Mouse (Mus musculus) ES-Bruce4 (cell line): ENCODE results near the gene AA467197.

ENCODE experiments used
- CTCF ChIP-seq: IDR thresholded peaks from one replicate; pipeline ENCODE4 v1.8.1; 2011; ENCODE audit warnings: low read depth, low read length
- EP300 ChIP-seq: IDR thresholded peaks from 2 replicates; pipeline ENCODE4 v1.6.1; 2011; ENCODE audit warnings: low read depth, low read length; ENCODE audit not compliant: insufficient read depth
- POLR2A ChIP-seq: IDR thresholded peaks from one replicate; pipeline ENCODE4 v1.8.1; 2011; ENCODE audit warnings: low read length; ENCODE audit not compliant: insufficient read depth

DNA sequence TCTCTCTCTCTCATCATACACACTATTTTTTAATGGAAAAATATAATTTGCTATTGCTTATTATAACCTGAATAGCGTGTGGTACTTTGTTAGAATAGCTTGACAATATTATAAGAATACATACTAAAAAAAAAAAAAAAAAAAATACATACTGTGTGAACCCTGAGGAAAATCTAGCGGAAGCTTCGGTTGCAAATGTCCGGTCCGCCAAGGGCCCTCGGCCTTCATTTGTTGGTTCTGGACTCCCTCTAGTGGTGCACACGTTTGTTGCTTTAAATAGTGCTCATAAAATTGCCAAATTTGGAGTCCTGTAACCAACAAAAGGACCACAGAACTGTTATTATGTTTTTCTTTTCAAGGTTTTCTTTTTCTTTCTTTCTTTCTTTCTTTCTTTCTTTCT lies 7.8 kb upstream of the AA467197 start:
- TF ChIP-seq POLR2A (no peak), CTCF (peak; percentile 64), EP300 (no peak)
